Mouse (Mus musculus): ENCODE data around the gene Il3ra.

DNA sequence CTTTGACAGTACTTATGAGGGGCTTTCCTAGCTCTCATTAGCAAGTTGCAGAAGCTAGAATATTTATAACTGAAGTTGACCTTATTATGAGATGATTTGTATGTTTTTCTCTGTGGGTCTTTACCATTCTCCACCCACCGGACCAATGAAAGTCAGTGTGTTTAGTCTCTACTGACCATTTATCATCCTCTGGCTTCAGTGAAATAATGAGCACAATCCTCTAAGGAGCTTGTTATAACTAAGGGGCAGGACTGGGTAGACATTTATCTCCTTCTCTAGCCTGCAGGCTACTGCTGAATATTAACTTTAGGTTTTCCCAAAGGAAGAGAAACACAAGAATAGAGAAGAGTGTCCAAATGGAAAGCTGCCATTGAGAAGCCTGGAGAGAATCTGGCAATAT, 49.5 kb downstream of the Il3ra start:
- TF ChIP-seq HCFC1 (IDR thresholded peaks at IDR 0.05; ENCODE audit: low read depth, low read length): no peak
- TF ChIP-seq POLR2A (IDR thresholded peaks at IDR 0.05; ENCODE audit: low read depth, low read length): no peak
- TF ChIP-seq CTCF (conservative IDR thresholded peaks at IDR 0.05 in 1 of 2, IDR thresholded peaks at IDR 0.05 in 1 of 2; ENCODE audit: low read depth in 2 of 2, low read length in 2 of 2): no peak
- no peak for TF ChIP-seq ZNF384 (IDR thresholded peaks at IDR 0.05; ENCODE audit: low read depth, low read length)
- no peak for TF ChIP-seq USF2 (conservative IDR thresholded peaks at IDR 0.05; ENCODE audit: low read depth, low read length)
- no peak for TF ChIP-seq NELFE (IDR thresholded peaks at IDR 0.05; ENCODE audit: low read depth, low read length)
- TF ChIP-seq JUN (IDR thresholded peaks at IDR 0.05; ENCODE audit: insufficient read depth, low read depth, low read length): no peak
- no peak for TF ChIP-seq TCF12 (IDR thresholded peaks at IDR 0.05; ENCODE audit: low read depth, low read length)
- no peak for TF ChIP-seq SIN3A (IDR thresholded peaks at IDR 0.05; ENCODE audit: low read length)
- no peak for TF ChIP-seq MEF2A (IDR thresholded peaks at IDR 0.05; ENCODE audit: borderline replicate concordance, low read depth, low read length)
- TF ChIP-seq POLR2AphosphoS2 (IDR thresholded peaks at IDR 0.05; ENCODE audit: low read depth, low read length): no peak

Data from CH12.LX (cell line).